Mouse (Mus musculus) c-Kit-negative CD71-positive TER-119-positive erythroid progenitor cells, embryonic 14.5 days (primary cell): ENCODE measurements around the gene Casp6.

ENCODE experiments used
- DNase-seq: peaks from one replicate; pipeline ENCODE4 v3.0.0-alpha.2; 2013; ENCODE audit warnings: low read depth, low spot score

The Casp6 gene

DNA sequence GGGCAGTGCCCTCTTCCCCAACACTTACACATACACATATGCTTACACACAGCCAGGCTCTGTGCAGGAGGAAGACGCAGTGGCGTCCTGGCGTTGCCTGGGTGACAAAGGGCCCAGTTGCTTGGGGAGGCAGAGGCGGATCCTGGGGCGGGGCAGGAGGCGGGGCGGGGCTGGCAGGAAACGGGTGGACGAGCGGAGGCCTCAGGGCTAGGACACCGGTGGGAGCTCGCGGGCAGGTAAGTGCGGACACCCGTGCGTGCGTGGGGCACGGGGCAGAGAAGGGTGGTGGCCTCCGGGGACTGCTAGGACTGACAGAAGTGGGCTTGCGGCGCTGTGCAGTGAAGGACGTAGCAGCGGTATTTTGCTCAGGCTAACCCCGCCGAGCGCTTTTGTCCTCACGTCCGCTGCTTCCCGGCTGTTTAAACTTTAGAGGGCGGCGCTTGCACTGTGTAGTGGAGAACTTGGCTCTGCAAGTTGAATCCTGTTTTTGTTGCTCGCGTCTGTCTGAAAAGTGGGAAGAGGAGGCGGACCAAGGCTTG lies at the start of gene Casp6:
Gene Casp6, plus strand, starts transcription at position 155 of the 539 bp plus-strand sequence.
- peak; percentile 62 for DNase-seq

DNA sequence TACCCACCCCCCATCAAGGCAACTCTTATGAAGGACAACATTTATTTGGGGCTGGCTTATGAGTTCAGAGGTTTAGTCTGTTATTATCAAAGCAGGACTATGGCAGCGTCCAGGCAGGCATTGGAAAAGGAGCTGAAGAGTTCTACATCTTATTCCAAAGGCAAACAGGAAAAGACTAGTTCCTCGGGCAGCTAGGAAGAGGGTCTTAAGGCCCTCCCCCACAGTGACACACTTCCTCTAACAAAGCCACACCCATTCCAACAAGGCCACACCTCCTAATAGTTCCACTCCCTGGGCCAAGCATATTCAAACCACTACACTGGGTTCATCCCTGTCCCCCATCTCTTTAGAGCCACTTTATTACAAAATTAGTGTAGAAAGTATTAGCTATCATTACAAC lies 38.6 kb upstream of the Casp6 start:
- DNase-seq: no peak

DNA sequence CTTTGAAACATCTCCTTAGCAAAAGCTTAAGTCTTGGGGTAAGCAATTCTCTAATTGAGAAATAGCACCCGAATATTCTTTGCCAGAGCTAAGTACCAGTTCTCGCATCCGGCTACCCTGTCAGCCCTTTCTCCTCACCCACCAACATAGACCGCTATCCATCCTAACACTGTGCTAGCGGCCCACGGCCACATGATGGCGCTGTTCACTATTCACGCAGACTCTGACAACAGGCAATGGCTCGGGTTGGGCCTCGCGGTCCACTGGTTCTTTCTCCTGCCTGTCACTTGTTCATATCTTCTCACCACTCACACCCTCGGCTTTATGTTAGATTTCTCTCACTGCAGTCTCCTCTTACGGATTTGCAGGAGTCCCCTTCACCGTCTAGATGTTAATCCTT lies 37.5 kb upstream of the Casp6 start:
- no peak for DNase-seq

DNA sequence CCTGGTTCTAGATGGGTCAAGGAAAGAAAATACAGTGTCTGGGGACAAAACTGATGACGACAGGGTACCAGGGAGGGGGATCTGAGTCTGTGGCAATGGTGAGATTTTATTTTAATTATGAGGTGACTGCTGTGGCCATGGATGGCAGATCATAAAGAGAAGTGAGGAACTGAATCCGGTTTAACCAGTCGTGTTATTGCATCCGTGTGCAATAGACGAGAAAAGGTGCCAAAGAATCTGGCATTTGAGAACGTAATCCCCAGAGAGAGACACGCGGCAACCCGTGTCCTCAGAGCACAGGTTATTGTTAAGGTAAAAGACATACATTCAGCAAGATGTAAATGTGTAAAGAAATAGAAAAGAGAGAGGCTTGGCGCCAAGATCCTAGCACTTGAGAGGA lies 23.9 kb upstream of the Casp6 start:
- DNase-seq: no peak

DNA sequence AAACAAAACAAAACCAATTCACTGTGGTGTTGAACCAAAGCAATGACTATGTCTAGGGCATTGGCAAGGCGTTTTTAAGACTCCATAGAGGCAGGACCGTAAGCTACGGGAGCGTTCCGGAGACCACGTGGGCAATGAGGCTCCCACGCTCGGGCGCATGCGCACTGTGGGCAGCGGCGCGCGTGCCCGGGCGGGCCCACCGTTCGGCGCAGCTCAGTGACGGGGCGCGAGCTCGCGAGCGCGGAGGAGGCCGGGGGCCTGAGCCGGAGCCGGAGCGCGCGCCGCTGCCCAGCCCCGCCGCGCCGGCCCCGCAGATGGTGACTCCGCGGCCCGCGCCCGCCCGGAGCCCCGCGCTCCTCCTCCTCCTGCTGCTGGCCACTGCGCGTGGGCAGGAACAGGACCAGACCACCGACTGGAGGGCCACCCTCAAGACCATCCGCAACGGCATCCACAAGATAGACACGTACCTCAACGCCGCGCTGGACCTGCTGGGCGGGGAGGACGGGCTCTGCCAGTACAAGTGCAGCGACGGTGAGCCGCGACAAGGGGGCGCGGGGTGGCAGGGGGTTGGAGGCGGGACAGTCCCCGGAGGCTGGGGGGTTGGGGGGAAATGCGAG lies 22.7 kb upstream of the Casp6 start, which contains the start of gene Pla2g12a:
Gene Pla2g12a, plus strand, starts transcription at position 202 of the 617 bp plus-strand sequence.
- DNase-seq: peak; percentile 63

DNA sequence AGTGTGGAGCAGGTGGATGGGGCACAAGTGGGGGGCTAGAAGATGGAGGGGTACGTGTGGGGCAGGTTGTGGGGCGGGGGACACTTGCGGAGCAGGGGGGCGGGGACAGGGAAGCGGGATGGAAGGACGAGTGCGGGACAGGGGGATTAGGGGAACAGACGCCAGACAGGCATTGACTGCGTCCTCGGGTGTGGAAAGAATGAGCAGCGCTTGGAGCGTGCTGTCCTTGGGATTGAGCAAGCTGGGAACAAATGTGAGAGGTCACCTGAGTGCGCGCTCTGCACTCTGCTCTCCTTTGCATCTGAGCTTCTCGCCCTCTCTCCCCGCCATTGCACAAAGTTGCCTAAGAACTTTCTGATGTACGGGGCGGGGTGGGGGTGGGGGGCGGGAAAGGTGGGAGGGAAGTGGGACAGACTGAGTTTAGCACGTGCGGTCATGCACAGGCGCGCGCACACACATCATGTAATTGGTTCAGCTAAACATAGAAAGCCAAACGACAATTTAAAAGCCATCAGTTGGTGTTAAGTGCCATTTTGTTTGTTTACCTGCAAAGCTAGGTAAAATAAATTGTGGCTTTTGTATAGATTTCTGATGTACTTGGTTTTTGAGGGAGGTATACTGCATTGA lies 22.0 kb upstream of the Casp6 start:
- DNase-seq: no peak

DNA sequence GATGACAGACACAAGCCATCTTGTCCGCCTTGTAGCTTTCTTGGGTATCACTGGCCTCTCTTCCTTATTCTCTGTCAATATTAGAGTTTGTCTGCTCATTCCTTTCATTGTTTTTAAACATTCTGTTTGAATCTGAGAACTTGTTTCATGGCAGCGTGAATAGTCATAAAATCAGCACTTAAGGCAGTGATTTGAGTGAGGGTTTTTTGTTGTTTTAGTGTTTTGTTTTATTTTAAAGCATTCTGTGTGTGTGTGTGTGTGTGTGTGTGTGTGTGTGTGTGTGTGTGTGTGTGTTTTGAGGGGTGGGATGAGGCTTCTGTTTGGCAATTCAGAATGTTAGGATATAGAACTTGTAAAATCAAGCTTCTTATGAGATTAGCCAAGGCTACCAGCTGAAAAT lies 21.3 kb upstream of the Casp6 start:
- DNase-seq: no peak

DNA sequence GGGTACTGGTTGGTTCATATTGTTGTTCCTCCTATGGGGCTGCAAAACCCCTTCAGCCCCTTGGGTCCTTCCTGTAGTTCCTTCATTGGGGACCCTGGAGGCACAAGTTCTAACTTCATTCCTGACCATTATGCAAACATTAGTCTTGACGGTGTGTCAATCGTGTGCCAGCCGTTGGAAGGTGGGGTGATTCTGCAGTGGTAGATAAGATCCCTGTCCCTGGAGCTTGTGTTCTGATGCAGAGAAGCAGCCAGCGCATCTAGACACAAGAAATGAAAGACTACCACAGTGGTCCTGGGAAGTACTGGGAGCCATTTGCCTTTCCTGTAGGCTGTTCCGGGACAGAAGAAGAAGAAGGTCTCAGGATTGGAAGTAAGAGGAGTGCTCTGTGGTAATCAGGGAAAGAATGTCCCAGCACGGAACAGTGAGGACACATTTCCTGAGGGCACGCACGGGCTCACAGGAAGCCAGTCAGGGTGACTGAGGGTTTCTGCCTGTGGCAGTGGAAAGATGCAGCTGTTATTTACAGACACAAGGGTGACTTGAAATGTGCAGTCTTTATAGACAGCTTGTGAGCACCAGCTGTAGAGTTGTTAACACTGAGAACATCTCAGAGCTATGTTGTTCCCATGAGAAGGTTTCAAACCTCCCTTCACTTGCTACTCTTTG lies 20.2 kb upstream of the Casp6 start:
- peak; percentile 53 for DNase-seq

DNA sequence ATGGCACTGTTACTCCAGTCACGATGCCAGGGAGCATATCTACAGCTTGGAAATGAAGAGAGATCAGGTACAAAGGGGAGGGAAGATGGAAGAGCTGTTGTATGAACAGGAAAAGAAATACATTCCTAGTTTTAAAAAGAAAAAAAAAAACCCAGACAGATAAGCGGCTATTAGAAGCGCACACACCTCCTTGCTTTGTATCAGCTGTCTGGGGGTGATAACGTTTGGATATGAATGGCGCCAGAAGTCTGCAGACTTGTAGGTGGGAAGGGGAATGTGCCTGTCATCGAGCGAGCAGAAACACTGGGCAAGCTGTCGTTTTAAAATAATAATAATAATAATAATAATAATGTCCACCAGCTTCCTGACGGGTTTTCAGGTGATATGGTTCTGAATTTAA lies 15.6 kb upstream of the Casp6 start:
- no peak for DNase-seq

DNA sequence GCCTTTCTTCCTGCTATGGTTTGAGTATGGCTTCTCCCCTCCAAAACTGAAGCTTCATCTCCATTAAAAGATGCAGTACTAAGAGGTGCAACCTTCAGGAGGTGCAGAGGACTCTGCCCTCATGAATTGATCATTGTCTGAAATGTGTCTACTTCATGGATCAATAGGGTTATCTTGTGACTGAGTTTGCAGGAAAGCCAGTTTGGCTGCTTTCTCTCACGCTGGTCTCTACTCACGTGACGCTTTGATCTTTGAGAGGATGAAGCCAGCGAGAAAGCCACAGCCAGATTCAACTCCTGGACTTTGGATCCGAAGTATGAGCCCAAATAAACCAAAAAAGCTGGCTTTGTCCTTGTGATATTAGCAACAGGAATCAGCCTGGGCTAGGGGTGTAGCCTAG lies 14.8 kb upstream of the Casp6 start:
- DNase-seq: no peak

DNA sequence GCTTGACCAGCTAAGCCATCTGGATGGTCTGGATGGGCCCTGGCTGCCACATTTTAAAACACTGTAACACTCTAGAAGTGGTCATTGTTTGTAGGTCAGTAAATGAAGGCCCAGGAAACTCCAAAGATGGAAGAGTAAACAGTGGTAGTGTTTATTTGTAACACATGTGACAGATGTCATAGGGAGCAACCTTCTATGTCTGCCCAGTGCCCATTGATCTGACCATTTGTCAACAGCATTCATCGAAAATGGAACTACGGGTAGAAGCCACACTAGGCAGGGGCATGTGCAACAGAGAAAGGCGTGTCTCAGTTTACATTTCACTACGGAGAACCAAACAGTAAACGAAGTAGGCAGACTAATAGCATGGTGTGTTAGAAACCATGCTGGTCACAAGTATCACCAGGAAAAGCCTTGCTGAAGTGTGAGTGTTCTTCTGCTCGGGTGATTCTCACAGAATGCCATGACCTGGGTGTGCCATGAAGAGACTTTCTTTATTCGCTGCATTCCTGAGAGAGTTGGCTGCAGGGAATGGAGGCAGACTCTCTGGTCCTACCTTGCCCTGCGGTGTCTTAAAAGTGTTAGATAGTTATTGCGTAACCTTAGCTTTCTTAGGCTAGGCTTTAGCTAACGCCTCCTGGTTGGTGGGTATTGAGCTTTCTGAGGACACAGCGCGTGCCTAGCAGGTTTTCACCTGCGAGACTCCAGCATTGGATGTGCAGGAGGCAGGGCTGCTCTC lies 13.3 kb upstream of the Casp6 start:
- DNase-seq: no peak

DNA sequence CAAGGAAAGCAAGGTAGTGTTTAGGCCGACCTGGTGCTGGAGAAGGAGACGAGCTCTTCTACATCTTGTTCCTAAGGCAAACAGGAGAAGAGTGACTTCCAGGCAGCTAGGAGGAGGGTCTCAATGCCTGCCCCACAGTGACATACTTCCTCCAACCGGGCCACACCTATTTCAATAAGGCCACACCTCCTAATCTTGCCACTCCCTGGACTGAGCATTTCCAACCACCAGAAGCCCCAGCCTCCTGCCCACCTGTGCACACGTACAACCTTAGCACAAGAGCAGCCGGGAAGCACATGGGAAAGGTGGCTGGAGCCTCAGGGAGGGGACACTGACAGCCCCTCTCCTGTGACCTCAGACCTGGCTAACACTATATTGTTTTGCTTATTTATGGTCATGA lies 9.2 kb upstream of the Casp6 start:
- DNase-seq: no peak

DNA sequence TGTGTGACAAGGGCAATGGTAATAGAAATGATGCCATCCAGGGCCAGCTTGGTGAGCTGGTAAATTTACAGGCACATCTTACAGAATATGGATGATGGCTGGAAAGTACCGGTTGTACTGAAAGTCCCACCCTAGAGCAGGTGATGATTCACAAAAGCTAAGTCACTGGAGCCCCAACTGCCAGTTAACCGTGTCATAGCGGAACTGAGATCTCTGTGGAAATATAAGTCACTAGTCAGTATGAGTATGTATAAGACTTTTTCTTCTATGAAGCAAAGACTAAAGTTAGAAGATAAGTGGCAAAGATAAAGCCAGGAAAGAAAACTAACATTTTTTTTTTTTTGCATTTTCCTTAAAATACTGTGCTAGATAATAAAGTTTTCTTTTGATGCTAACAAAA lies 8.1 kb upstream of the Casp6 start:
- no peak for DNase-seq

DNA sequence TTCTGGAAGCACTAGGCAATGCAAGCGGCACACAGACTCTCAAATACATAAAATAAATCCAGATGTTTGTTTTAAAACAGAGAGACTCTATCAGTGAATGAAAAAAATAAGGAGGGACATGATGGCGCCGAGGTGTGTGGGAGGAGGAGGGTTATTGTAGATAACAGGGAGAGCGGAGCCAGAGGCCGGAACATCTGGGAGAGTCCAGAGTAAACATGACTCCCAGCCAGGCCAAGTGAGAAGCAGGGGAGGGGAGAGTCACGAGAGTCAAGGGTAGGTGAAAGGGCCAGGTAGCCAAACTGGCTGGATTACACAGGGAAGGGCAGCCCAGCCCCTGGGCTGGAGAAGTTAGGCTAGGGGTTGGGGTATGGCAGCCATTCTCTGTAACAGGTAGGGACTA lies 4.6 kb upstream of the Casp6 start:
- no peak for DNase-seq

DNA sequence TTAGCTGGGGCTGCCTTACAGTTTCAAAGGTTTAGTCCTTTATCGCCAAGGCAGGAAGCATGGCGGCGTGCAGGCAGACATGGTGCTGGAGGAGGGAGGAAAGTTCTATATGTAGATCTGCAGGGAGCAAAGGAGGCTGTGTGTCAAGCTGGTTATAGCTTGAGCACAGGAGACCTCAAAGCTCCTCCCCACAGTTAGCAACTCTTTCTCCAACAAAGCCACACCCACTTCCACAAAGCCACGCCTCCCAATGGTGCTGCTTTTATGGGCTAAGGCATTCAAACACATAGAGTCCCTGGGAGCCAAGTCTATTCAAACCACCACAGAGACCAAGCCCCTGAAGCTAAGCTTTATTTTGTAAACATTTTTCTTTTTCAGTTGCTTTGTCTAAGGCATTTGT lies 2.3 kb upstream of the Casp6 start:
- no peak for DNase-seq

DNA sequence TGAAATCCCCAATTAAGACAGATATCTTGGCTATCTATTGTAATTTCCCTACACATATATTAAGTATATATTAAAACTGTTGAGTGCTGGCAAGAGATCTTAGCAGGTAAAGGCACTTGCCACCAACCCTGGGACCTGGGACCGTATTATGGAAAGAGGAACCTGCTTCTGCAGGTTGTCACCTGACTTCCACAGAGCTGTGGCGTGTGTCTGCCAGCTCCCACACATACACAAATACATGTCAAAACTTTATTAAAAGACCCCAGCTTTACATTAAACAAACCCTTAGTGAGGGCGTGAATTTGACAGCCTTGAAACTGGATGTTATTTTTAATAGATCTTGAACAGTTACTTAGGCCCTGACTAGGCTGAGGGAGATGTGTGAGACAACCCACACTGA lies 2.1 kb downstream of the Casp6 start:
- no peak for DNase-seq

DNA sequence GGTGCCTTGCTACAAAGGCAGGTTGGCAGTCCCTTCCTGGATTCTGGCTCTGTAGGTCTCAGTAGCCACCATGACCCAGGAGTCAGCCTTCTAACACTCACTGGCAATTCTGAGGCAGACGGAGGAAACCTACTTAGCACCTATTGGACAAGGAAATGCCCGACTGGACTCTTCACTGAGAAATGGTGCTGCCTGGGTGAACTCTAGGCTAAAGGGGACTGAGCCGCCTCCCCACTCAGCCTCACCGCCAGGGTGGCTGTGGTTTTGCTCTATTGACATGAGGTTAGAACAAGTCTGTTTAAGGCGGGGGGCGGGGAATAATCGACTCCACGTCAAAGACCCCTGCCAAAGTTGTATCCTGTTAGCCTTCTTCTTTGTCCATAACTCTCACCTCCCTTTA lies 2.6 kb downstream of the Casp6 start:
- DNase-seq: no peak

DNA sequence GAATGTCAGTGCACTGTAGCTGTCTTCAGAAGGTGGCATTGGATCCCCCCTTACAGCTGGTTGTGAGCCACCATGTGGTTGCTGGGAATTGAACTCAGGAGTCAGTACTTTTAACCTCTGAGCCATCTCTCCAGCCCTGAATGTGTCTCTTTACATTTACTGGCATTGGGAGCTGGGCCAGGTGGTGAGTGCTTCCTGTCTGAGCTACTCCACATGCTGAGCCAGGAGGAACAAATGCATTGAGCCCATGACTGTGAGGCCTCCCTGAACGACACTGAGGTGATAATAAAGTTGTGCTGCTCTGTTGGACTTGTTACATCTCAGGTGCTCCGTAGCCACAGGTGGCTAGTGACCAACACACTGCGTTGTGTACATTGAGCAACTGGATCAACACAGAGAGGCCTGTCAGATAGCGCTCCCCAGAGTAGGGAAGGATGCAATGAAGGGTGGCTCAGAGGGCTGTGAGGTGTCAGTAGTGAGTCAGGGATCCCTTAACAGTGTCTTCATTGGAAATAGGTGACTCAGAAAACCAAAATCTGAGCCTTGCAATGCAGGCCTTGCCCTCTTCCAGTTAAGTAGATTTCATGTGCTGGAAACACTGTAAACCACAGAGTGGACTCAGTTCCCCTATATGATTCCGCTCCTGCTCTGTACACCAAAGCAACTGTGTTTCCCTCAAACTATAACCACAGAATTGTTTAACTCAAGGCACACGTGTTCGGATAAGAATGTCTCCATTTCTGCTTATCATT lies 3.3 kb downstream of the Casp6 start:
- no peak for DNase-seq

DNA sequence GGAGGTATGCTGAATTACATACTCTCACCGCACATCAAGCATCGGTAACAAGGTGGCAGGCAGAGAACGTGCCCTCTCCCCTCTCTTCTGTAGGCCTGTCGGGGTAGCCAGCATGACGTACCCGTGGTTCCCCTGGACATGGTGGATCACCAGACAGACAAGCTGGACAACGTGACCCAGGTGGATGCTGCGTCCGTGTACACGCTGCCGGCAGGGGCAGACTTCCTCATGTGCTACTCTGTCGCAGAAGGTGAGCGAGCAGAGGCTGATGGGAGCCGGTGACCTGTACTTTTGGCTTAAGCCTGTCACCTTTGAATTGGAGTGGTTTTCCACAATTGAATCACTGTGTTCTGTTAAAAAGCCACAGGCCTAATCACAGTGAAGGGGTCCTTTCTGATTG lies 10.8 kb downstream of the Casp6 start:
- DNase-seq: no peak

DNA sequence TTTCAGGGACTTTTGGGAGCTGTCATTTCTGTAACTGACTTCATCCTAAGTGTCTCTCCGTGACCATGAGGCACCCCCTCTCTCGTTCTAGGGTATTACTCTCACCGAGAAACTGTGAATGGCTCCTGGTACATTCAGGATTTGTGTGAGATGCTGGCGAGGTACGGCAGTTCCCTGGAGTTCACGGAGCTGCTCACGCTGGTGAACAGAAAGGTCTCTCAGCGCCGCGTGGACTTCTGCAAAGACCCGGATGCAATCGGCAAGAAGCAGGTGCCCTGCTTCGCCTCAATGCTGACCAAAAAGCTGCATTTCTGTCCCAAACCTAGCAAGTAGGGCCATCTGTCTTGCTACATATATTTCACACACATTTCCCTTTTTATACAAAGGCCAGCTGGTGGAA lies 12.0 kb downstream of the Casp6 start:
- no peak for DNase-seq

DNA sequence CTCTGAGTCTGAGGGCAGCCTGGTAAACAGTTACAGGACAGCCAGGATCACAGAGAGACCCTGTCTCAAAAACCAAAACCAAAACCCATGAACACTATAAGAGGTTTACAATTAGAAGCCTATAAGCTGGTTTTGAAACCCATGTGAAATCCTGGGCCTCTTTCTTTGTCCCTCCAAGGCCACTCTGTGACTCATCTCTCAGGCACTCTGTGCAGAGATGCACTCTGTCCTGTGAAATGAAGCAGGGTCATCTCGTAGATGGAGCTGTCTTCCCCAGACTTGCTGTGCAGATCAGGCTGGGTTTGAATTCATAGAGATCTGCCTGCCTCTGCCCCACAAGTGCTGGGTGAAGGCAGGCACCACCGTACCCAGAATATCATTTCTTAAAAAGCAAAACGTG lies 16.2 kb downstream of the Casp6 start:
- DNase-seq: no peak

DNA sequence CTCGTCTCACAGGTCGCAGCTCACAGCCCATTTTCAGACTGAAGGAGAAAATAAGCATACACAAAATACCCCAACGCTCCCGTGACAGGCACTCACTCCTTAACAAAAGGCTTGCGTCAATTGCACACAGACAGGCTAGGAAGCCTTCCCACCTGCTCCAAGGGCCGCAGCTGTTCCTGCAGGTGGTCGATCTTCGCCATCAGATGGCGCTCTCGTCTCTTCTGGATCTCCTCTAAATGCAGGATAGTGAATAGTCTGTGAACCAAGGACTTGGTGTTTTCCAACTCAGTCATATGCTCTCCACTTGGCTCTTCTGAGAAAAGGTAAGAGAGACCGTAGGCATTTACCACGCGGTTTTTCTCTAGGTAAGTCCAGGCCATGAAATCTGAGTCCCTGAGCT lies 17.2 kb downstream of the Casp6 start:
- DNase-seq: no peak
